Mouse (Mus musculus) retina, postnatal 7 days (tissue): ENCODE measurements around the gene Dhx57.

Experiments
- DNase-seq: peaks from one replicate; pipeline ENCODE4 v3.0.0-alpha.2; 2012; ENCODE audit warnings: low read depth, low spot score

Dhx57 gene

DNA sequence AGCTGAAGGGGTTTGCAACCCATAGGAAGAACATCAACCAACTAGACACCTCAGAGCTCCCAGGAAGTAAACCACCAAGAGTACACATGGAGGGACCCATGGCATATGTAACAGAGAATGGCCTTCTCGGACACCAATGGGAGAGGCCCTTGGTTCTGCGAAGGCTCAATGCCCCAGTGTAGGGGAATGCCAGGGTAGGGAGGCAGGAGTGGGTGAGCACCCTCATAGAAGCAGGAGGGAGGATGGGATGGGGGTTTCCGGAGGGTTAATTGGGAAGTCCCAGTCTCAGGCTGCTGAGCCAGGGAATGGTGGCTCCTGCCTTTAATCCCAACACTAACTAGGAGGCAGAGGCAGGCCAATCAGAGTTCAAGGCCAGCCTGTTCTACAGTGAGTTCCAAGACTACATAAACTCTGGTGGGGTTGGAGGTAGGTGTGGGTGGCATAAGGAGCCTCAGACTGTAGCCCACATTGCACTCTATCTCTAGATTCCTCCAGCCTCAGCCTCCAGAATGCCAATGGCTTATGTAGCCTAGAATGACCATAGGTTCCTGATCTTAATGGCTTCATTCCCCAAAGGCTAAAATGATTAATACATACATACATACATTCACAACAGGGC, 91.0 kb downstream of the Dhx57 start:
- no peak for DNase-seq

DNA sequence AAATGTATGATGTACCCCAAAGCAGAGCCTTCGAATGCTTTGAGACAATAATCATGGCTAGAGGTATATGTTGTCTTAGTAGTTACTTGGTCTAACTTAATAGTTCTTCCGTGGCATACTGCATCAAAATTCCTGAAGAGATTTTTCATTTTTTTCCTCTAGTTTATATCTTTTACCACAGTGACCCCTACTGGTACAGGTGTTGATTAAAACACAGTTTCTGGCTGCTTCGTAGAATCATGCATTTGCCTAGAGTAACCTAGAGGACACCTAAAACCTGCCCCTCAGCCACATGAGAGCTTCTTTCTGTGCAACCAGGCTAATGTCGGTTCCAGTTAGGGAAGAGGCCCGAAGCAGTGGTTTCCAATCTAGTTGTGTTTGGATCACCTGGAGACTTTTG, 97.2 kb downstream of the Dhx57 start:
- DNase-seq: no peak
